Mouse (Mus musculus) myocyte (in vitro differentiated cells): Measurements from ENCODE around the gene Nlrc4.

Source experiments
- E2F4 ChIP-seq: IDR thresholded peaks from one replicate; pipeline ENCODE4 v1.6.1; 2011; ENCODE audit warnings: mild to moderate bottlenecking, control low read depth, moderate library complexity; ENCODE audit not compliant: insufficient read depth
- MAX ChIP-seq: IDR thresholded peaks from one replicate; pipeline ENCODE4 v1.6.1; 2011; ENCODE audit warnings: low read depth, mild to moderate bottlenecking, control low read depth
- POLR2A ChIP-seq: IDR thresholded peaks from one replicate; pipeline ENCODE4 v1.6.1; 2011; ENCODE audit warnings: low read depth, mild to moderate bottlenecking, control low read depth, moderate library complexity; ENCODE audit not compliant: insufficient read length
- TCF12 ChIP-seq: IDR thresholded peaks from one replicate; pipeline ENCODE4 v1.6.1; 2011; ENCODE audit warnings: mild to moderate bottlenecking, control low read depth; ENCODE audit not compliant: poor library complexity, insufficient read depth, severe bottlenecking
- USF1 ChIP-seq: IDR thresholded peaks from one replicate; pipeline ENCODE4 v1.6.1; 2011; ENCODE audit warnings: low read depth, mild to moderate bottlenecking, control low read depth, moderate library complexity

DNA sequence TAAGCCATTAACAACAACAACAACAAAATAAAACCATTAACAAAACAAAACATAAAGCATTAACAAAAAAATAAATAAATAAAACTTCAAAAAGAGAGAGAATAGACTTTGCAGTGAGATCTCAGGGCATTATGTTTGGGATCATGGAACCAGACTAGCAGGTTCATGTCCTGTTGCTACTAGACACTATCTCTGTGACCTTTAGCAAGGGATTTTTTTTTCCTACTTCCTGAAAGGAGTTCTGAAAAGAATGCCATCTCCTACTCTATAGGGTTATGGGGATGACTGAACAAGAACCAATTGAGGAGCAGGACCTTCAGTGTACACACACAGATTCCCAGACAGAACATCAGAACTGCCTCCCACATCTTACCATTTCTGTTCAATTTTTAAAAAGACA is 4.6 kb upstream of the Nlrc4 start:
- TF ChIP-seq POLR2A (no peak), TCF12 (no peak), USF1 (no peak), E2F4 (no peak), MAX (no peak)
